Mouse (Mus musculus) forebrain, embryonic 10.5 days (tissue): ENCODE measurements around the gene Rai14. TPM values are rescaled to one million over a fixed set of nuclear protein-coding genes. Genes with fewer than 3 reads are reported as not detected.

Source experiments
- DNase-seq: peaks from one replicate; pipeline ENCODE4 v3.0.0-alpha.2; 2017; ENCODE audit warnings: low spot score; ENCODE audit errors: extremely low spot score
- H3K27ac ChIP-seq: fragments of 300-500 bp; sonication (generic); 2 replicates; pipeline ENCODE4 v1.5.1; 2016; ENCODE audit warnings: mild to moderate bottlenecking
- H3K27me3 ChIP-seq: fragments of 300-500 bp; sonication (generic); 2 replicates; pipeline ENCODE4 v1.6.1; 2016; ENCODE audit warnings: mild to moderate bottlenecking; ENCODE audit not compliant: poor library complexity, severe bottlenecking
- H3K36me3 ChIP-seq: fragments of 300-500 bp; sonication (generic); replicated peaks from 2 replicates; pipeline ENCODE4 v1.6.1; 2016; ENCODE audit warnings: mild to moderate bottlenecking, moderate library complexity
- H3K4me1 ChIP-seq: fragments of 300-500 bp; sonication (generic); 2 replicates; pipeline ENCODE4 v1.6.1; 2016
- H3K4me3 ChIP-seq: fragments of 300-500 bp; sonication (generic); 2 replicates; pipeline ENCODE4 v1.5.1; 2016; ENCODE audit warnings: mild to moderate bottlenecking, moderate library complexity
- H3K9me3 ChIP-seq: fragments of 300-500 bp; sonication (generic); 2 replicates; pipeline ENCODE4 v1.6.1; 2016; ENCODE audit warnings: mild to moderate bottlenecking, moderate library complexity
- WGBS: fragments of 180-500 bp; shearing (Covaris S2); methylation state at CpG from one replicate; pipeline ENCODE4 v1.1.7; 2016; 5-methylcytosine and 5-hydroxymethylcytosine counted together
- polyA plus RNA-seq: library from polyadenylated mRNA; unstranded; fragments of >200 nt; fragmentation: Nextera tagmentation; extraction: Ambion mirVana; gene quantifications from 2 replicates; pipeline ENCODE4 v1.2.1, GENCODE M21; 2016

The Rai14 gene
- polyA plus RNA-seq, 1 experiment from 2014 or later = 47.8 TPM

- Histone ChIP-seq H3K36me3 (peaks cover 18% of the 10 kb centered on the region), H3K4me3 (no peak overlapping the region), H3K4me1 (peaks cover 22% of the 10 kb centered on the region), H3K27ac (no peak overlapping the region), H3K9me3 (no peaks in the 10 kb centered on the region), H3K27me3 (no peaks in the 10 kb centered on the region)
- 92% methylated on average over 9 of the region's 9 CpGs for WGBS
- no peak for DNase-seq
Measured at GRCm38 (mm10) chr15:10700891-10701466, 13.4 kb downstream of the Rai14 start.

GRCm38 (mm10) chr15:10696478-10697234, 17.8 kb downstream of the Rai14 start:
- peaks cover 9% of the 10 kb centered on the region for H3K36me3 ChIP-seq
- DNase-seq = no peak
- H3K4me1 ChIP-seq = peaks cover 29% of the 10 kb centered on the region
- H3K27ac ChIP-seq = no peak overlapping the region
- H3K4me3 ChIP-seq = no peak overlapping the region
- WGBS = 78% methylated on average over 8 of the region's 8 CpGs
- no peaks in the 10 kb centered on the region for H3K27me3 ChIP-seq
- H3K9me3 ChIP-seq = no peaks in the 10 kb centered on the region

DNA sequence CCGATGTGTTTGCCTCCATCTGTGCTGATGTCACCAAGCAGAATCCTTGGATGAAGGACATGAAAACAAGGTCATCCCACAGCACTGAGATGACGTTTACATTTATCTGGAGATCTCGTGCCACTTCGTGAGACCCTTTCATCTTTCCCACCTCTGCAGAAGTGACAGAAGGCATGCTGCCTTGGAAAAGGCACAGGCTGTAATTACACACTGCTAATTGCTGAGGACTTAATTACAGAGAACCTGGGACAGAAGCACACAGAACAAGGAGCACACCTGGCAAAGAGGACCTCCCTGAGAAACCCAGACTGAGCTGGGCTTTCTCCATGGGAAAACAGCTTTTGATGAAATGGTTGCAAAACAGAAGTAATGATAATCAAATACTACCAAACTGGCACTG, 21.8 kb downstream of the Rai14 start:
- Histone ChIP-seq H3K4me1 (peaks cover 48% of the 10 kb centered on the region), H3K27ac (no peak overlapping the region), H3K4me3 (no peak overlapping the region), H3K27me3 (no peaks in the 10 kb centered on the region), H3K9me3 (no peaks in the 10 kb centered on the region), H3K36me3 (peaks cover 28% of the 10 kb centered on the region)
- 78% methylated on average over 4 of the region's 4 CpGs for WGBS
- DNase-seq = no peak

GRCm38 (mm10) chr15:10691481-10691880, 22.9 kb downstream of the Rai14 start:
- WGBS = 64% methylated on average over 6 of the region's 6 CpGs
- no peak for DNase-seq
- Histone ChIP-seq H3K36me3 (peaks cover 39% of the 10 kb centered on the region), H3K9me3 (no peaks in the 10 kb centered on the region), H3K27me3 (no peaks in the 10 kb centered on the region), H3K4me3 (no peak overlapping the region), H3K27ac (no peak overlapping the region), H3K4me1 (peaks cover 43% of the 10 kb centered on the region)

DNA sequence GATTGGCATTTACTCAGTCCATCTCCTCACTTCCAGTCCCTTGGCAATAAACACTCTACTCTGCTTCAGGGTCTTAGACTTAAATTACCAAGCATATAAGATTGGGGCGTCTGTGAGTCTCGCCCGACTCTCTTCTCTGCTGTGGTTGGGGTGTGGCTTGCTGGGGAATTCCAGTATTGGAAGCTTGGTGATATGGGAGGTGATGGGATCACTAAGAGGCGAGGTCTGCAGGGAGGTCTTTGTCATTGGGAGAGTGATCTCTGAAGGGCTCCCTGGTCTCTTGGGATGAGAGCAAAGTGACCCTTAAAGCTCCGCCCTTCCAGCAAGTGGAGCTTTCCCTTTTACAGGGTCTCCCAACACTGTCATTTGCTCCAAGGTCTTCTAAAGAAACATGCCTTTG, 23.5 kb downstream of the Rai14 start:
- no peaks in the 10 kb centered on the region for H3K27me3 ChIP-seq
- no peaks in the 10 kb centered on the region for H3K9me3 ChIP-seq
- H3K4me1 ChIP-seq = peaks cover 38% of the 10 kb centered on the region
- no peak overlapping the region for H3K4me3 ChIP-seq
- 89% methylated on average over 5 of the region's 5 CpGs for WGBS
- no peak for DNase-seq
- no peak overlapping the region for H3K27ac ChIP-seq
- H3K36me3 ChIP-seq = peaks cover 44% of the 10 kb centered on the region

GRCm38 (mm10) chr15:10690219-10690618, 24.2 kb downstream of the Rai14 start:
- Histone ChIP-seq H3K4me1 (peaks cover 38% of the 10 kb centered on the region), H3K36me3 (peaks cover 44% of the 10 kb centered on the region)

DNA sequence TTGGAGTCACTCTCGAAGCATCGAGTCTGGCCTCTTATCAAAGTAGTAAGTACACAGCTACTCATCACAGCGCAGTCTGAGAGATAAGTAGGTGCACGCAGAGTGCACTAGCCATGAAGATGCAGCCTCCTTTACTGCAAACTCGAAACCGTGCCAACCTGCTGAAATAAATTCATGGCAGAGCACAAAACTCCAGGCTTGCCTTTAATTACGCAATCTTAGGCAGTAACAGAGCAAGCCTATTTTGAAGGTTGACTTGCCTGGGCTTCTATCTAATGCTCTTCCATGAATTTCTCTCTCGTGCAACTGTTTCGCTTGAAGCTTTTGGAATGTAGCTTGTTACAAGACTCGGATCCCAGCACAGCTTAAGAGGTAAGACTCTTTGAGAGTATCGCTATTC, 25.1 kb downstream of the Rai14 start:
- Histone ChIP-seq H3K4me1 (peaks cover 38% of the 10 kb centered on the region), H3K9me3 (no peaks in the 10 kb centered on the region), H3K27ac (no peak overlapping the region), H3K27me3 (no peaks in the 10 kb centered on the region), H3K36me3 (peaks cover 44% of the 10 kb centered on the region), H3K4me3 (no peak overlapping the region)
- DNase-seq = no peak
- 96% methylated on average over 11 of the region's 11 CpGs for WGBS

More at GRCm38 (mm10) chr15:10690219-10690618, 24.2 kb downstream of the Rai14 start:
- Histone ChIP-seq H3K27me3 (no peaks in the 10 kb centered on the region), H3K4me3 (no peak overlapping the region), H3K27ac (no peak overlapping the region), H3K9me3 (no peaks in the 10 kb centered on the region)
- 86% methylated on average over 13 of the region's 13 CpGs for WGBS
- no peak for DNase-seq

- WGBS = 76% methylated on average over 5 of the region's 5 CpGs
- no peak overlapping the region for H3K4me3 ChIP-seq
- no peak overlapping the region for H3K27ac ChIP-seq
- H3K4me1 ChIP-seq = peaks cover 37% of the 10 kb centered on the region
- no peaks in the 10 kb centered on the region for H3K27me3 ChIP-seq
- H3K9me3 ChIP-seq = no peaks in the 10 kb centered on the region
- peaks cover 44% of the 10 kb centered on the region for H3K36me3 ChIP-seq
- DNase-seq = no peak
Measured at GRCm38 (mm10) chr15:10688686-10689085, 25.7 kb downstream of the Rai14 start.

GRCm38 (mm10) chr15:10687365-10687764, 27.1 kb downstream of the Rai14 start:
- H3K9me3 ChIP-seq = no peaks in the 10 kb centered on the region
- DNase-seq = no peak
- H3K4me1 ChIP-seq = peaks cover 26% of the 10 kb centered on the region
- no peaks in the 10 kb centered on the region for H3K27me3 ChIP-seq
- H3K4me3 ChIP-seq = no peak overlapping the region
- 58% methylated on average over 7 of the region's 7 CpGs for WGBS
- peaks cover 44% of the 10 kb centered on the region for H3K36me3 ChIP-seq
- H3K27ac ChIP-seq = no peak overlapping the region

- Histone ChIP-seq H3K4me3 (no peak overlapping the region), H3K27ac (no peak overlapping the region), H3K9me3 (no peaks in the 10 kb centered on the region), H3K4me1 (peaks cover 18% of the 10 kb centered on the region), H3K36me3 (peaks cover 47% of the 10 kb centered on the region), H3K27me3 (no peaks in the 10 kb centered on the region)
- no peak for DNase-seq
- 95% methylated on average over 14 of the region's 14 CpGs for WGBS
Measured at GRCm38 (mm10) chr15:10685692-10686430, 28.6 kb downstream of the Rai14 start.

DNA sequence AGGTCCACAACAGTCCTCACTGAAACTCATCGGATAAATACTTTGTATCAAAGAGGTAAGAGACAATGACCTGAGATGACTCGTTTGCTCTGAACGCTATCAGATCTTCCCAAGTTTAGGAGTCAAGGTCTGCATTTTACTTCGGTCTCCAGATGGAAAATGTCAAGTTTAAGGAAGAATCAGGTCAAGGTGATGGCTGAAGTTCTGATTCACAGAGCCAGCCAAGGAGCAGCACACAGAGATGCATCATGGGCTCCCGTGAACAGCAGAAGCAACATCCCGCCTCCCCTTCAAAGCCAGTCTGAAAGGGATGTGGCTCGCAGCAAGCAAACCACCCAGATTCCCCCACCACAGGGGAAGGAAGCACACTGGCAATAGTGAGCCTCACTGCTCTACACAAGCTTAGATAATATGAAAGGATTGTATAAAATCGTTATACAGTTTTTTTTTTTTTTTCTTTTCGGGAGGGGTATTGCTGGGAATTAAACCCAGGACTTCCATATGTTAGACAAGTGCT, 30.7 kb downstream of the Rai14 start:
- Histone ChIP-seq H3K4me1 (peaks cover 27% of the 10 kb centered on the region), H3K27me3 (no peaks in the 10 kb centered on the region), H3K4me3 (no peak overlapping the region), H3K9me3 (no peaks in the 10 kb centered on the region), H3K27ac (no peak overlapping the region), H3K36me3 (peaks cover 34% of the 10 kb centered on the region)
- WGBS = 93% methylated on average over 9 of the region's 9 CpGs
- DNase-seq = no peak

DNA sequence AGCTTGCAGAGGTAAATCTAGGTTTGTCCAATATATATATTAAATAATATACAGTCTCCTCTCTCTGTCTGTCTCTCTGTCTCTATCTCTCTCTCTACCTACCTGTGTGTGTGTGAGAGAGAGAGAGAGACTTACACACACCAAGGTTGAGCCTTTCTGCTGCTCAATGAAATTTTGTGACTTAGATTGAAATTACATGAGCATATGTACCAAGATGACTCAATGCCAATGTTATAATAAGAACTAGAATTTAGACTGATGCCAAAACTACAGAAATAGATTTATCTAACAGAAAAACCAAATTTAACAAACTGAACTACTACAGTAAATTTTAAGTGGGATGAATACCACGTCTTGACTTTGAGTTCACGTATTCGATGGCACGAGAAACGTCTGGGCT, 33.9 kb downstream of the Rai14 start:
- 90% methylated on average over 5 of the region's 5 CpGs for WGBS
- Histone ChIP-seq H3K4me3 (no peak overlapping the region), H3K4me1 (peaks cover 16% of the 10 kb centered on the region), H3K27ac (no peak overlapping the region), H3K9me3 (no peaks in the 10 kb centered on the region), H3K27me3 (no peaks in the 10 kb centered on the region), H3K36me3 (peaks cover 9% of the 10 kb centered on the region)
- DNase-seq = no peak

- Histone ChIP-seq H3K27ac (no peak overlapping the region), H3K36me3 (peaks cover 9% of the 10 kb centered on the region), H3K27me3 (no peaks in the 10 kb centered on the region), H3K4me1 (peaks cover 19% of the 10 kb centered on the region), H3K4me3 (no peak overlapping the region), H3K9me3 (no peaks in the 10 kb centered on the region)
- no peak for DNase-seq
- whole genome bisulfite sequencing = 79% methylated on average over 4 of the region's 4 CpGs
Measured at GRCm38 (mm10) chr15:10679571-10679970, 34.9 kb downstream of the Rai14 start.
